Mouse (Mus musculus): Measurements from ENCODE around the gene Vmn1r48.
A peak's percentile ranks its signal among the peaks of the same experiment; 100 is the strongest.
"Not testable (repeated sequence)": the region's sequence is repeated elsewhere in the genome, so short reads cannot be mapped to it uniquely, and the experiment has no call there.

Gene Vmn1r48

DNA sequence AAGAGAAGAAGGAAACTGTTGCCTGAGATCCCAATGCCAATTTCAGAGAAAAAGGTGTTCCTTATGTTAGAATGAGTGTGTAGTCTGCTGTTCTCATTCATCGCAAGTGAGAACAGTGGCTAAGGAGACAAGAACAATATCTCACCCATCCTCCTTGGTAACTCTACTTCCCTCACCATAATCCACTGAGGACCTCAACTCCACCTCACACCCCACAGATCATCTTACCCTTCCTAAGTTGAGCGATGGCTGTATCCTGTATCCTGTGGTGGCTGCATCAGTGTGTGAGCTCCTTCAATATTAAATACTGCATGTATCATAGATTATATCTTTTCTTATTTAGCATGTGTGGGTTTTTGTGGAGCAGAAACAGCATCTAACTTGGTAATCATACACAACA is at the start of gene Vmn1r48:
Vmn1r48 (minus strand) TSS at position 101 of the 400 bp plus-strand sequence.
- not testable (repeated sequence) for DNase-seq (ENCODE audit: low spot score)

DNA sequence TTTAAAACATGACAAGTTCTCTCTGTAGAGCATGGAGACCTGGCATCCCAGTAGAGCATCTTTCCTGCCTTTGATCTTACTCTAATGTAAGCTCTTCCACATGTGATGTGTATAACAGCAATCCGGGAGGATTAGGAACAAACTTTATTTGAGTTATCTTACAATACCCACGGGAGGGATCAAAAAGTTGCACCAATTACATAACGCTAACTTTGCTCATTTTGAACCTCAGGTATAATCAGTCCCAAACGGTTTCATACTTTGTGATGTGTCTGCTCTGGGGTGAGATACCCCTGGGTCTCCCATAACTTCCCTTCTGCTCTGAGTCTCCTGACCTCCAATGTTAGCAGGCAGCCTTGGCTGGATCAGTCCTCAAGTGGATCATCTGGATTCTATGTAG is 41.8 kb upstream of the Vmn1r48 start, which contains the start of gene Vmn1r49:
Vmn1r49 (minus strand) TSS at position 101 of the 400 bp plus-strand sequence.
- DNase-seq (ENCODE audit: low spot score): no peak

DNA sequence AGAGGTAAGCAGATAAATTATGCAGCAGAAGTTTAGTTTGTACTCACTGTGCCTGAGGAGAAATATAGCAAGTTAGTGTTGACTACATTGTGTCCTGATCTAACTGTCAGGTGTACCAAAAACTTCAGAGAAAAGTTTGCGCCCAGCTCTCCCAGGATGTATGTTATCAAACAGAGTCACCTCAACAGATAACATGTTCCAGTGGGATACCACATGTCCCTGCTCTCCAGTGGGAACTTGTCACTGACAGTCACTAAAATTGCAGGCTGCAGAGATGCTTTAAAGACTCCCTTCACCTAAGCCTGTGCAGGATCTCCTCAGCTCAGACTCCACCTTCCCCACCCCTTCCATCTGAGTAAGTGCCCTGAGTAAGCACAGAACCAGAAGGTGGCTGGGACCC is 20.8 kb downstream of the Vmn1r48 start, which contains the start of gene Vmn1r47:
Vmn1r47 (plus strand) TSS at position 301 of the 400 bp plus-strand sequence.
- DNase-seq (ENCODE audit: low spot score): not testable (repeated sequence)

DNA sequence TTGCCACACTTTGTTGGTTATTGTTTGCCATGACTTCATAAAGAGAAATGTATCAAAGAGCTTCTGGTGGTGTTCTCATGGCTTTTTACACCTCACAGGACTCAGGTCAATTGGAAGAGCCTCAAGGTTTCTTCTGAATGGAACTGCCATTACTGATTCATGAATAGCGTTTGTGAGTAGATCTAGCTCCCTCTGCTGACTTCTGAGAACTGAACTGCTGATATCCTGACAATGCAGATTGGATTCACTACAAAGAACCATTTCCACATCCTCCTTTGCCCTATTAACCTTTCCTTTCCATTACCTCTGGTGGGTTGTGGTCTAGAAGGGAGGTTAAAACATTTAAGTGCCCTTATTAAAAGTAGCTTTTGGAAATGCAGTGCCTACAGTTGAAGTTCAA is 50.7 kb downstream of the Vmn1r48 start:
- DNase-seq (ENCODE audit: low spot score): peak; percentile 60
